Mouse (Mus musculus) forebrain, embryonic 16.5 days (tissue): ENCODE results near the gene Hoxc5. TPM values are rescaled to one million over a fixed set of nuclear protein-coding genes. Genes with fewer than 3 reads are reported as not detected.

Source experiments
- ATAC-seq: fragments of 200-750 bp; cut with Nextera tagmentation; 2 replicates; pipeline ENCODE4 v1.8.0; 2017; ENCODE audit warnings: mild to moderate bottlenecking, moderate library complexity
- H3K27ac ChIP-seq: fragments of 300-500 bp; sonication (generic); 2 replicates; pipeline ENCODE4 v1.5.1; 2014; ENCODE audit warnings: low read length, control low read depth
- H3K27me3 ChIP-seq: fragments of 300-500 bp; sonication (generic); replicated peaks from 2 replicates; pipeline ENCODE4 v1.6.1; 2014; ENCODE audit warnings: low read length; ENCODE audit not compliant: control insufficient read depth, insufficient read depth
- H3K36me3 ChIP-seq: fragments of 300-500 bp; sonication (generic); 2 replicates; pipeline ENCODE4 v1.6.1; 2014; ENCODE audit not compliant: control insufficient read depth, insufficient read depth
- H3K4me1 ChIP-seq: fragments of 300-500 bp; sonication (generic); replicated peaks from 2 replicates; pipeline ENCODE4 v1.6.1; 2014; ENCODE audit warnings: low read length; ENCODE audit not compliant: control insufficient read depth, insufficient read depth
- H3K4me2 ChIP-seq: fragments of 300-500 bp; sonication (generic); 2 replicates; pipeline ENCODE4 v1.6.1; 2014; ENCODE audit warnings: mild to moderate bottlenecking, low read length, control low read depth
- H3K4me3 ChIP-seq: fragments of 300-500 bp; sonication (generic); replicated peaks from 2 replicates; pipeline ENCODE4 v1.5.1; 2014; ENCODE audit warnings: mild to moderate bottlenecking, low read length, control low read depth
- H3K9ac ChIP-seq: fragments of 300-500 bp; sonication (generic); replicated peaks from 2 replicates; pipeline ENCODE4 v1.6.1; 2014; ENCODE audit warnings: low read depth, low read length, control low read depth
- H3K9me3 ChIP-seq: fragments of 300-500 bp; sonication (generic); 2 replicates; pipeline ENCODE4 v1.6.1; 2016; ENCODE audit warnings: low read length; ENCODE audit not compliant: control insufficient read depth
- WGBS: fragments of 180-500 bp; shearing (Covaris S2); extraction: QIAGEN DNeasy Blood & Tissue Kit; methylation state at CpG from one replicate; pipeline ENCODE4 v1.1.7; 2014; 5-methylcytosine and 5-hydroxymethylcytosine counted together
- polyA plus RNA-seq: library from polyadenylated mRNA; unstranded; fragments of >200 nt; fragmentation: Nextera tagmentation; extraction: Ambion mirVana; gene quantifications from 2 replicates; pipeline ENCODE4 v1.2.1, GENCODE M21; 2015

Hoxc5 gene
- polyA plus RNA-seq, 1 experiment from 2014 or later = not detected

DNA sequence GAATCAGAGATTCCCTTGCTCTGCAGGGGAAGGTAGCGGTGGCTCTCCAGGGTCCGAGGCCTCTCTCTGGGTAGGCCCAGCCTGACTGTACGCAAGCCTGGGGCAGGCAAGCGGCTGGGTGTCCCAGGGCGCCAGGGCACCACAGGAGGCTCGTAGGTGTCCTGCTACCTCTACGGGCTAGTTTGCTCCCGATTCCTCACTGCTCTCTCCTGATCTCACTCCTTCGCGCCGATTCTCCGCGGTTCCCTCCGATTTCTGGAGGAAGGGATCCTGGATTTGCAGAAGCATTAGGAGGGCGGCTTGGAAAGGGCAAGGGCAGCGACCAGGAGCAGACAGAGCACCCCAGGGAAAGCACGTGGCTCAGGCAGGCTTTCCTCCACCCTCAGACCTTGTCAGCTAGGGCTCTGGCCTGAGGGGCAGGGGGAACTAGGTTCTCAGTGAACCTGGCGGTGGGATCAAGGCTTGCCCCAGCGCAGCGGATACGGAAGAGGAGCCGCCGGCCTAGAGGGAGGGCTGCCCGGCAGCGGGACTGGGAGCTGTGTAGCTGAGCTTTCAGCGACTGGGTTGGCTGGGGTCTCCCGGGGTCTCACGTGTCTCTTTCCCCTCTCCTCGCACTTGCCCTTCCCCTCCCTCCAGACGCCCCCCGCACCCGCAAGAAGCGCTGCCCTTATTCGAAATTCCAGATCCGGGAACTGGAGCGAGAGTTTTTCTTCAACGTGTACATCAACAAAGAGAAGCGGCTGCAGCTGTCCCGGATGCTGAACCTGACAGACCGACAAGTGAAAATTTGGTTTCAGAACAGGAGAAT lies 11.2 kb upstream of the Hoxc5 start:
- H3K4me1 ChIP-seq = no peaks in the 10 kb centered on the region
- H3K27me3 ChIP-seq = peaks cover 84% of the 10 kb centered on the region
- no peak overlapping the region for H3K9ac ChIP-seq
- H3K4me2 ChIP-seq = no peak overlapping the region
- H3K9me3 ChIP-seq = no peaks in the 10 kb centered on the region
- ATAC-seq = no peak
- H3K4me3 ChIP-seq = no peak overlapping the region
- WGBS = under 1% methylated on average over 39 of the region's 40 CpGs
- no peak overlapping the region for H3K27ac ChIP-seq
- no peaks in the 10 kb centered on the region for H3K36me3 ChIP-seq

DNA sequence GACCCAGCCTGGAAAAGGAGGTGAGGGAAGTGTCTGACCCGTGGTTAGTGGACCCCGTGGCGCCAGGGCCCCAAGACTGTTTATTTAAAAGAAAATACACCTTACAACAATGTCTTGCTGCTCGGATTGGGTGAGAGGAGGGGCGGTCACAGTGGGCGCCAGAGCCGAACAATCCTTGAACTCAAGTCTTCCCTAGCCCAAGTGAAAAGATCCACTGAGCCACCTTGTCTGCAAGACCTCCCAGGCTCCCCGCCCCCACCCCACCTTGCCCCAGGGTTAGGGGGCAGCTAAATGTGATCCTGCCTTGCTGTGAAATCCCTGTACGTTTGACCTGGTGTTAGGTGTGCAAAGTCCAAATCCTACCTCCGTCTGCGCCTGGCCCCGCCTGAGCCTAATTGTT lies 10.3 kb upstream of the Hoxc5 start:
- H3K4me3 ChIP-seq = no peak overlapping the region
- no peaks in the 10 kb centered on the region for H3K36me3 ChIP-seq
- no peak for ATAC-seq
- H3K27ac ChIP-seq = no peak overlapping the region
- H3K9me3 ChIP-seq = no peaks in the 10 kb centered on the region
- H3K27me3 ChIP-seq = peaks cover 84% of the 10 kb centered on the region
- H3K4me1 ChIP-seq = no peaks in the 10 kb centered on the region
- no peak overlapping the region for H3K9ac ChIP-seq
- no peak overlapping the region for H3K4me2 ChIP-seq
- WGBS = under 1% methylated on average over 12 of the region's 12 CpGs

DNA sequence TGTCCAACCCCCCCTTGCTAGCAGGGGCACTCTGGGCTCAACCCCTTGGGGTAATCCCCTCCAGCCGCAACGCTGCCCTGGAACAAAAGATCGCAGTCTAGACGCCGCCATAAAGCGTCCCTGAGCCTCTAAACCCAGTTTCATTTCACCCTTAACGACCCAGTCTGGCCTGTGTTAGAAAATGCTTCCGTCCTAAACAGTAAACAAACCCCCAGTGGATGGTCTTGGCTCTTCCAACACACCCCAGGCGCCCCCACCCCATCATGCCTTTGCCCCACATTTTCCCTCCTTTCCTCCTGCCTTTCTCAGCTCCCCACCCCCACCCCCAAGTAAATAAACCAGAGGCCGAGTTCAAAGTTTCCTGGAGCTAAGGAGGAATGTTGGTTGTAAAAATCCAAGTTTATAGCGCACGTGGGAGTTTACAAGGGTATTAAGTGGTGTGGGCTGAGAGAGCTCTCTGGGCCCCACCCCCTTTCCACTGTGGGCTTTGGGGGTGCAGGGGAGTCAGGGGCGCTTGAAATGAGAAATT lies 7.5 kb upstream of the Hoxc5 start:
- Histone ChIP-seq H3K4me2 (no peak overlapping the region), H3K27ac (no peak overlapping the region), H3K27me3 (peaks cover 83% of the 10 kb centered on the region), H3K9ac (no peak overlapping the region), H3K4me3 (no peak overlapping the region), H3K4me1 (no peaks in the 10 kb centered on the region), H3K9me3 (no peaks in the 10 kb centered on the region), H3K36me3 (no peaks in the 10 kb centered on the region)
- no peak for ATAC-seq
- WGBS = under 1% methylated on average over 13 of the region's 13 CpGs

DNA sequence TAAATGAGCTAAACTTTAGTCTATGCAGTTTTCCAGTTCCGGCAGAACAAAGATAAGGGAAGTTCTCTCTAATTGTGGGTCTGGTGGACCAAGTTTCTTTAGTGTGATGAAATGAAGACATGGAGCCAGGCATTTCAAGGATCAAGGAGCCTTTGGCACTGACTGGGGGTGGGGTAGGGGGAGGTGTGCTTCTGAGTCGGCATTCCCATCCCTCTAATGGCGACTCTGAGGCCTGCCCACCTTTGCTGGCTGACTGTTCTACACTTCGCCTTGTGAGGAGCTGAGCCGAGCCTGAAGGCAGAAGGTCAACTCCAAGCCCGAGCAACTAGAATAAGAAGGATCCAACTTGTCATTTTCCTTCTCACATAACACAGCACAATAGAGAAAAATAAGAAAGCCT lies 5.5 kb upstream of the Hoxc5 start:
- ATAC-seq = no peak

DNA sequence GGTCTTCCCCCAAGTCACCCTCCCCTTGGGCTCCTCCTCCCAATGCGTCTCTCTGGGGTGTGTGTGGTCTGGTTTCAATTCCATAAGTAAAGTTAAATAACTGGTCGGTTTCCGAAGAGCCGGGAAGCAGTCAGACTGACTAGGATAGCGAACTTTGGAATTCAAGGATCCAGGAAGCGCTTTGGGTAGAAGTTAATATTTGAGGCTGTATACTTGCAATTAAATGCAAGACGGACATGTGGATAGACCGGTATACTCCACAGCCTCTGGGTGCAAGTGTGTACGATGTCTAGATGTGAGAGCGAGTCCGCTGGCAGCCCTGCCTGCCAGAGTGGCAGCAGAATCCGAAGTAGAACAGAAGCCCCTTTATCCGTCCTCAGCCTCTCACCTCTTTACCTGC lies 4.8 kb upstream of the Hoxc5 start:
- no peak overlapping the region for H3K4me2 ChIP-seq
- no peaks in the 10 kb centered on the region; the same call in 1 of the 2 replicates for H3K4me1 ChIP-seq
- no peak for ATAC-seq
- H3K27me3 ChIP-seq = peaks cover 93% of the 10 kb centered on the region
- H3K36me3 ChIP-seq = no peaks in the 10 kb centered on the region
- H3K27ac ChIP-seq = no peak overlapping the region
- no peaks in the 10 kb centered on the region for H3K9me3 ChIP-seq
- H3K4me3 ChIP-seq = no peak overlapping the region
- no peak overlapping the region for H3K9ac ChIP-seq
- 1% methylated on average over 13 of the region's 13 CpGs for WGBS

More for the DNA sequence above, 5.5 kb upstream of the Hoxc5 start:
- Histone ChIP-seq H3K27me3 (peaks cover 93% of the 10 kb centered on the region), H3K4me3 (no peak overlapping the region), H3K9ac (no peak overlapping the region), H3K36me3 (no peaks in the 10 kb centered on the region), H3K4me2 (no peak overlapping the region), H3K4me1 (no peaks in the 10 kb centered on the region; the same call in 1 of the 2 replicates), H3K9me3 (no peaks in the 10 kb centered on the region), H3K27ac (no peak overlapping the region)
- WGBS = 4% methylated on average over 6 of the region's 6 CpGs

DNA sequence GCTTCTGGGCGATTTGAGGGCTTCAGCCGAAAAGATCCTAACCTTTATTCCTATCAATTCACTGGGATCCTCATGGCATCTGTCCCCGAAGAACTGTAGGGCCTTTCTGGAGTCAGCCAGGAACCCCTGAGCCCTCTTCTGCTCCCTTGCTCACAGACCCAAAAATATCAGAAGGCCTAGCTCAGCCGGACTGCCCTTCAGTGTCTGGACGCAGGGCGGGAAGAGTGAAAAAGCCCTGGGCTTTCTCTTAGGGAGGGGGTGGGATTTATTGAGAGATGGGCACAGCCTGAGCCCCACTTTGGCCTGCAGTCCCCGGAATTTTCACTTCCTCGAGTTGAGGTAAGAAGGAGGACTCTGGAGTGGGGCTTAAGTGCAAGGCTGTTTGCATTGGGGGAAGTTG lies 4.0 kb upstream of the Hoxc5 start:
- H3K27ac ChIP-seq = no peak overlapping the region
- no peak for ATAC-seq
- H3K4me1 ChIP-seq = no peaks in the 10 kb centered on the region; the same call in 1 of the 2 replicates
- 2% methylated on average over 8 of the region's 8 CpGs for WGBS
- peaks cover 92% of the 10 kb centered on the region for H3K27me3 ChIP-seq
- no peak overlapping the region for H3K9ac ChIP-seq
- H3K9me3 ChIP-seq = no peaks in the 10 kb centered on the region
- no peaks in the 10 kb centered on the region for H3K36me3 ChIP-seq
- no peak overlapping the region for H3K4me3 ChIP-seq
- H3K4me2 ChIP-seq = no peak overlapping the region

DNA sequence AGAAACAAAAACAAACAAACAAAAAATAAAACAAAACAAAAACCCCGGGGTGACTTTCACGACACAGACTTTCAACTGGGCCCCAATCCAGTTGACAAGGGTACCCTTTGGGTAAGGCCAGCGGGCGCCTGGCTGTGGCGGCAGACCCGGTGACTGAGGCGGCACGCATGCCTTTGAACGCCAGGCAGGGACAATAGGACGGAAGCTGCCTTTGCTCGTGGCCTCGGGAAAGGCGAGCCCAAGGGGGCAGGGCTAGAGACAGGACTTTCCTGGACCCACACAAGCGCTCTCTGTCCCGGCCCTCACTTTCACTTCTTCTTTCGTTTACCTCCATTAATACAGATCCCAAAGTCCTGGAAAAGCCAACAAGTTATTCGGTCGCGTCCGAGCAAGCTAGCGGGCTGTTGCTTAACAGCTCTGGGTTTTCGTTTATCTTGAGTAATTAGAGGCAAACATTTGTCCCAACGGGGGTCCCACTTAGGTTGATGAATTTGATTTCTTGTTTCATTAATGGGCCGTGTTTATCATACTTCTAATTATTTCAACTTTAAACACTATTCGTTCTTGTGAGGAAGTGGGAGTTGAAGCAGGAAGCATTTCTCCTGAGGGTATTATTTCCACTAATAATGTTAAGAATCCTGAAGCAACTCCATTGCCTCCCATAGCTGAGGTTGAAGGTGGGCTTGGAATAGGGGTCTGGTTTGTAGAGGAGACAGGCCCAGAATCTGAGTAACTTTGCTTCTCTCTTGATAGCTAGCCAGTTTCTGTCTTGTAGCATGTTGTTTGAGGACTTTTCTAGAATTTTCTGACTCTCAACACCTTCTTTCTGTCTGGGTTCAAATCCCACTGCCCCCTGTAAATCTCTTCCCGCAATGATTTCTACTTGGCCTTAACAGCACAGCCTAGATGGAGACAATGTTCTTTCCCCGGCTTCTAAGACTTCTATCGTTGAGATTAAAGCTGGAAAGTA lies 3.3 kb upstream of the Hoxc5 start:
- no peaks in the 10 kb centered on the region for H3K36me3 ChIP-seq
- ATAC-seq = no peak
- peaks cover 92% of the 10 kb centered on the region for H3K27me3 ChIP-seq
- H3K4me3 ChIP-seq = no peak overlapping the region
- H3K9me3 ChIP-seq = no peaks in the 10 kb centered on the region
- H3K4me2 ChIP-seq = no peak overlapping the region
- 1% methylated on average over 28 of the region's 28 CpGs for WGBS
- H3K4me1 ChIP-seq = no peaks in the 10 kb centered on the region; the same call in 1 of the 2 replicates
- no peak overlapping the region for H3K27ac ChIP-seq
- no peak overlapping the region for H3K9ac ChIP-seq

DNA sequence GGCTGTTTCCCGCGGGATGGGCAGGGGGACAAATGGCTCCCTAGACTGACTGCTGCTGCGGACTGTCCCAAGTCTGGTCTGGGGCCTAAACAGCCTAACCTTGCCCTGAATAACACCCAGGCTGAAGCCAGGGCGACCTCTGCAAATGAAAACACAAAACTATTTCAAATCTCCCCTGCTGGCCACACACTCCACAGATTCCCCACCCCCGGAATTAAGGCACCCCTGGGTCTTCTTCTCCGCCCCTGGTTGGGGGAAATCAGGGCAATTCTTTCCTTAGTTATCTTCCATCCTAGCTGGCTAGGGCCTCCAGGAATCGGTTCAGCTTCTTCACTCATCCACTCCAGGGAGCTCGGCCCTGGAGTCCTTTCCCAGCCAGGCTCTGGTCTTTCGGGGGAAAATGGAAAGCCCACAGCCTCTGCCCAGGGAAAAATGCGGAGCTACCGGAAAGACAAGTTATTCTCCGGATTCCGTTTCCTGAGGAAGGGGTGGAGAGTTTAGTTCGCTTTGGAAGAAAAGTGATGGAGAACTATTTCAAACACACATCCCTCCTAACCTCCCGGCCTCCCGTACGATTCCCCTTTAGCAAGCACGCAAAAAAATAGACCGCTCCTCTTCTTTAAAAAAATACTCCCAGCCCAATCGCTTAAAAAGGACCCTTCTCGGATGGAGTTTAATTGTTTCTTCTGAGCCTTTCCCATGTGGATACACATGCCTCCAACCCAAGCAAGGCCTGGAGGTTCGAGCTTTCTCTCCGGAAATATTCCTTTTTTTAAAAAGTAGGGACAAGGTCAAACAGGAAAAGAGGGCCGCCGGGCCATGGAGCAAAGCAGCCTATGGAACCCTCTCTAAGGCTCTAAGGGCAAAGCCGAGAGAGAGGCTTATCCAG lies 2.0 kb upstream of the Hoxc5 start:
- Histone ChIP-seq H3K4me3 (no peak overlapping the region), H3K9ac (no peak overlapping the region), H3K9me3 (no peaks in the 10 kb centered on the region), H3K27me3 (peaks cover 95% of the 10 kb centered on the region), H3K27ac (no peak overlapping the region), H3K4me1 (no peaks in the 10 kb centered on the region; the same call in 1 of the 2 replicates), H3K36me3 (no peaks in the 10 kb centered on the region), H3K4me2 (no peak overlapping the region)
- WGBS = 3% methylated on average over 26 of the region's 26 CpGs
- ATAC-seq = no peak
